Mouse (Mus musculus) lung, postnatal 0 days (tissue): ENCODE results near the gene Mapre3.

ENCODE experiments used
- CTCF ChIP-seq: IDR thresholded peaks from 2 replicates; pipeline ENCODE4 v1.5.1; 2016; ENCODE audit warnings: antibody characterized with exemption, mild to moderate bottlenecking
- EP300 ChIP-seq: IDR thresholded peaks from 2 replicates; pipeline ENCODE4 v1.6.1; 2016; ENCODE audit warnings: antibody characterized with exemption, mild to moderate bottlenecking, control low read depth

DNA sequence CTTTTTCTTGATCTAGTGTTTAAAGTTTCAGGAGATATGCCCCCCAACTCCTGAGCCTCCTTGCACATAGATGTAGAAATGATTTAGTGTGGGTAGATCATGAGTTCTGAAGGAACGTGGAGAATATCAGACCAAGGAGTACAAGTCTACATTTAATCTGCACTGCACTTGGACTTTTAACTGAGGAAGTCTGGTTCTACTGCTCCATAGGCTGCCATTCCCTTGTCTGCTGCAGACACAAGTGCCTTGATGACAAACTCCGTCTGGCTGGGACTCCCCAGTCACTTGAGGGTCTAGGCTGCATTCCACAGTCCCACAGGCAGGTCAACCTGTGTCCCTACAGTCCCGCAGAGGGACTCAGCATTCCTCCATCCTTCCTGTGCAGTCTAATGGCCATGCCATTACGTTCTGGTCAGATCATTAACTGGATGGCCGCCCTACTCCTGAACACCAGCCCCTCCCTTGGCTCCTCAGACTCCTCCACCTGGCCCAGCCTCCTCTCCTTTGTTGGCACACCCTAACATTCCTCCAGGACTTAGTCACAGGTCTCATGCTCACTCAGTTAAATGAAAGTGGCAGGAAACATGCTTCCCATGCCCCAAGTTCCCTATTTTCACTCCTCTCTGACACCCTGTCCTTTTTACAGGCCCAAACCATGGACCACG lies 35.6 kb downstream of the Mapre3 start:
- TF ChIP-seq CTCF (no peak), EP300 (peak; percentile 84)
